Mouse (Mus musculus): ENCODE data around the gene Senp8. TPM values are rescaled to one million over a fixed set of nuclear protein-coding genes. Genes with fewer than 3 reads are reported as not detected.

Senp8 gene
- polyA plus RNA-seq, 1 experiment from 2014 or later: 11.4 TPM

DNA sequence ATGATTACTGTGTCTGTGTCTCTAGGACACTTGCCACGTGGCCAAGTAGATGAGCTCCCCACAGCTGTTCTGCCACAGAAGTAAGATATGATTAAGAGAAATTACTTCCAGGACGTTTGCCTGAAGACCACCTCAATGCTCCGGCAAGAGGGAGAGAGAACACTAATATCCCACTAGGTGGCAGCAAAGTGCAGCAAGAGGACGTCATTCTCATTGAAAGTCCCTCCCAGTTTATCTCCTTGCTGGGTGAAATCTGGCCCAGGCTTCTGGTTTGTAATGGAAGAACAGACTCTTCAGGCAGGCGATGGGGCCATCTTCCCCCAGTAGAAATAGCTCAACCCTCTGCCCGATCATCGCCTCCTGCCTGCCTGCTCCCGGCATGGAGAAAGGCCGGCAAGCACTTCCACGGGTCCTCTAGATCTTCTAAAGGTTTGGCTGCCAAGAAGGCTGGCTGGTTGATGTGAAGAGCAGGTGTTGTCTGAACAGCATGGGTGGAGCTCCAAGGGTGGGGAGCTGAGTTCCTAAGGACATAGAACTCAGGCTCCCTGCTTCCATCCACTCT lies 27.3 kb downstream of the Senp8 start:
- Histone ChIP-seq H3K9me3 (ENCODE audit: control insufficient read depth, low read length) (no peaks in the 10 kb centered on the region), H3K4me2 (replicated peaks) (peak overlapping the region; percentile 22), H3K9ac (0 out of 2 replicates have a peak overlapping the region, but pooled peaks have one; percentile 2), H3K36me3 (replicated peaks; ENCODE audit: control insufficient read depth, insufficient read depth) (no peaks in the 10 kb centered on the region), H3K4me1 (replicated peaks; ENCODE audit: control insufficient read depth, insufficient read depth, low read length) (peaks cover 6% of the 10 kb centered on the region; the same call in 1 of the 2 replicates), H3K27ac (no peak overlapping the region), H3K4me3 (replicated peaks; ENCODE audit: low read length) (no peak overlapping the region), H3K27me3 (ENCODE audit: control insufficient read depth, insufficient read depth, low read length) (no peaks in the 10 kb centered on the region)
- DNase-seq (ENCODE audit: low spot score) (peak; percentile 90), ATAC-seq (ENCODE audit: low FRiP score) (no peak)
- WGBS: 19% methylated on average over 10 of the region's 10 CpGs

DNA sequence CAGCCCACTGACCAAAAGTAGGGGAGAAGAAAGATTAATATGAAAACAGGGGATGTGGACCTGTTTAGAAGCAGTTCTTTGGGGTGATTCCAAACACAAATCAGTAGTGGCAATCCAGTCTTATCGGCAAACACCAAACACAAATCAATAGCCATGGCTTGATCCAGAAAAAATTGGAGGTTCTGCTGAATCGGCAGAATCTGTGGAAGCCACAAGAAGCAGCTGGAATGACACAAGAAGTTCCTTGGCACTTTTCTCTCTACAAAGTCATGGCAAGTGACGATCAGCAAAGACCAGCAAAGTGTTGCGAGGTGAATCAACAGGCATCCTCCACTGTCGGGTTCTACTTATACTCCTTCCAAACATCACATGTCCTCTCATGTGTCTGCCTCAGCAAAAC lies 29.4 kb downstream of the Senp8 start:
- 88% methylated on average over 5 of the region's 5 CpGs for WGBS
- no peak overlapping the region for H3K4me3 ChIP-seq (replicated peaks; ENCODE audit: low read length)
- H3K27me3 ChIP-seq (ENCODE audit: control insufficient read depth, insufficient read depth, low read length): no peaks in the 10 kb centered on the region
- H3K27ac ChIP-seq: no peak overlapping the region
- H3K36me3 ChIP-seq (replicated peaks; ENCODE audit: control insufficient read depth, insufficient read depth): no peaks in the 10 kb centered on the region
- H3K4me1 ChIP-seq (replicated peaks; ENCODE audit: control insufficient read depth, insufficient read depth, low read length): peaks cover 6% of the 10 kb centered on the region; the same call in 1 of the 2 replicates
- DNase-seq (ENCODE audit: low spot score) (no peak), ATAC-seq (ENCODE audit: low FRiP score) (no peak)
- no peaks in the 10 kb centered on the region for H3K9me3 ChIP-seq (ENCODE audit: control insufficient read depth, low read length)
- no peak overlapping the region for H3K9ac ChIP-seq
- H3K4me2 ChIP-seq (replicated peaks): no peak overlapping the region

DNA sequence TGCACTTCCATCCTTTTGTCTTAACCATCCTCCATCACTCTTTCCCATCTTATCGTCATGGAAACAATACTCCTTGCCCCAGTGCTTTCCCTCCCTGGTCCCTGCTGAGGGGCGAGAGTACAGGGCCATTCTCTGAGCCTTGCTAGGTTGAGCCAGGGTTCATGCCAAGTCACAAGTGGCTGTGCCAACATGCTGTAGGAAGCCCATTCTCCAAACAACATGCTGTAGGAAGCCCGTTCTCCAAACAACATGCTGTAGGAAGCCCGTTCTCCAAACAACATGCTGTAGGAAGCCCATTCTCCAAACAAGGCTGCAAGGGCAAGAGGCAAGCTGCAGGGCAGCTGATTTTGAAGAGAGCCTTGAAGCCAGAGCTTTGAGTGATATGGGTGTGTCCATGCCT lies 32.3 kb downstream of the Senp8 start:
- no peaks in the 10 kb centered on the region for H3K36me3 ChIP-seq (replicated peaks; ENCODE audit: control insufficient read depth, insufficient read depth)
- 88% methylated on average over 4 of the region's 4 CpGs for WGBS
- H3K27me3 ChIP-seq (ENCODE audit: control insufficient read depth, insufficient read depth, low read length): no peaks in the 10 kb centered on the region
- H3K9me3 ChIP-seq (ENCODE audit: control insufficient read depth, low read length): no peaks in the 10 kb centered on the region
- ATAC-seq (ENCODE audit: low FRiP score) (no peak), DNase-seq (ENCODE audit: low spot score) (no peak)
- H3K4me2 ChIP-seq (replicated peaks): no peak overlapping the region
- no peak overlapping the region for H3K4me3 ChIP-seq (replicated peaks; ENCODE audit: low read length)
- H3K27ac ChIP-seq: no peak overlapping the region
- H3K4me1 ChIP-seq (replicated peaks; ENCODE audit: control insufficient read depth, insufficient read depth, low read length): no peaks in the 10 kb centered on the region
- no peak overlapping the region for H3K9ac ChIP-seq

DNA sequence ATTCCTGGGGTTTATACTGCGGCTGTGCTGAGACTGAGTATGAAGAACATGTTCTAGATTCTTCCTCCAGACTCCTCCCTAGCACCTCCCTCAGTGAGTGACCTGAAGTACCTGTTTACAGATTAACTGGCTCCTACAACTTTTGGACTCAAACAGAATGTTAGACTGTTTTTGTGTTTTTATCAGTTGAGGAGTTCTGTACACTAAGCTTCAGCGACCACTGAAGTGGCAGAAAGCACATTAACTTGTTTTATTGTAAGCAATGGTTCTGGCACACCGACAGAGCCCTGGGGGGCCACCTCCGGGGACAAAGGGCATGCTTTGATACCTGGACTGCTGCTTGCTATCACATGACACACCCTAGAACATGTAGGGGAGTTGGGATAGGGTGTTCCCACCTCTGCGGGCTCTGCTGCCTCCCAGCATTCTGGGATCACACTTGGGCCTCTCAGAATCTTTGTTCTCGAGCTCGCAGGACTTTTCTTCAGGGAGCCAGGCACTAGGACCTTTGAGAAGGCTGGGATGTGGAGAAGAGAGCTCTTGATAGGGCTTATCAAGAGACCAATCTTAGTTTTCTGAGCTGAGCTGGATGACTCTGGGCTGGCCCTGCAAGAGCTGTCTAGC lies 34.1 kb downstream of the Senp8 start:
- DNase-seq (ENCODE audit: low spot score): no peak
- WGBS: 85% methylated on average over 7 of the region's 7 CpGs
- H3K4me3 ChIP-seq (replicated peaks; ENCODE audit: low read length): no peak overlapping the region
- H3K4me1 ChIP-seq (replicated peaks; ENCODE audit: control insufficient read depth, insufficient read depth, low read length): no peaks in the 10 kb centered on the region
- H3K9ac ChIP-seq: no peak overlapping the region
- H3K4me2 ChIP-seq (replicated peaks): no peak overlapping the region
- no peaks in the 10 kb centered on the region for H3K36me3 ChIP-seq (replicated peaks; ENCODE audit: control insufficient read depth, insufficient read depth)
- ATAC-seq (ENCODE audit: low FRiP score): no peak
- no peaks in the 10 kb centered on the region for H3K9me3 ChIP-seq (ENCODE audit: control insufficient read depth, low read length)
- no peak overlapping the region for H3K27ac ChIP-seq
- no peaks in the 10 kb centered on the region for H3K27me3 ChIP-seq (ENCODE audit: control insufficient read depth, insufficient read depth, low read length)

DNA sequence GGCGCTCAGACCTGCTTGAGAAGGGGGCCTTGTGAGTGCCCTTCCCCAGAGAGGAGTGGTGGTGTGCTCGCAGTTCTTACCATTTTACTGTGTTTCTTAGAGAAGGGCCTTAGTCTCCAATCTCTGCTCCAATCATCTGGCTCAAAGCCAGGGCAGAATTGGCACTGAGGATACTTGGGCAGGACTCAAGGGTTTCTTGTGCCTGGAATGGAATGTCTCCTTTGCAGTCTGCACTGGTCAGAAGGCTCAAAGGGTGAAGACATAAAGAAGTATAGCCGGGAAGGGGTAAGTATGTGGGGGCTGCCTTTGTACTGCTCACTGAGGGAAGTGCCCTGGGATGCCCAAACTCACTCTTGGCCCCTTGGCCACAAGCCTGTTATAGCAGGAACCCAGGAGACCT lies 41.3 kb downstream of the Senp8 start:
- H3K27ac ChIP-seq: no peak overlapping the region
- no peak for DNase-seq (ENCODE audit: low spot score)
- H3K4me2 ChIP-seq (replicated peaks): no peak overlapping the region
- no peaks in the 10 kb centered on the region for H3K36me3 ChIP-seq (replicated peaks; ENCODE audit: control insufficient read depth, insufficient read depth)
- 83% methylated on average over 3 of the region's 3 CpGs for WGBS
- no peak overlapping the region for H3K4me3 ChIP-seq (replicated peaks; ENCODE audit: low read length)
- H3K9ac ChIP-seq: no peak overlapping the region
- H3K9me3 ChIP-seq (ENCODE audit: control insufficient read depth, low read length): no peaks in the 10 kb centered on the region
- no peak for ATAC-seq (ENCODE audit: low FRiP score)
- H3K4me1 ChIP-seq (replicated peaks; ENCODE audit: control insufficient read depth, insufficient read depth, low read length): no peaks in the 10 kb centered on the region
- no peaks in the 10 kb centered on the region for H3K27me3 ChIP-seq (ENCODE audit: control insufficient read depth, insufficient read depth, low read length)

DNA sequence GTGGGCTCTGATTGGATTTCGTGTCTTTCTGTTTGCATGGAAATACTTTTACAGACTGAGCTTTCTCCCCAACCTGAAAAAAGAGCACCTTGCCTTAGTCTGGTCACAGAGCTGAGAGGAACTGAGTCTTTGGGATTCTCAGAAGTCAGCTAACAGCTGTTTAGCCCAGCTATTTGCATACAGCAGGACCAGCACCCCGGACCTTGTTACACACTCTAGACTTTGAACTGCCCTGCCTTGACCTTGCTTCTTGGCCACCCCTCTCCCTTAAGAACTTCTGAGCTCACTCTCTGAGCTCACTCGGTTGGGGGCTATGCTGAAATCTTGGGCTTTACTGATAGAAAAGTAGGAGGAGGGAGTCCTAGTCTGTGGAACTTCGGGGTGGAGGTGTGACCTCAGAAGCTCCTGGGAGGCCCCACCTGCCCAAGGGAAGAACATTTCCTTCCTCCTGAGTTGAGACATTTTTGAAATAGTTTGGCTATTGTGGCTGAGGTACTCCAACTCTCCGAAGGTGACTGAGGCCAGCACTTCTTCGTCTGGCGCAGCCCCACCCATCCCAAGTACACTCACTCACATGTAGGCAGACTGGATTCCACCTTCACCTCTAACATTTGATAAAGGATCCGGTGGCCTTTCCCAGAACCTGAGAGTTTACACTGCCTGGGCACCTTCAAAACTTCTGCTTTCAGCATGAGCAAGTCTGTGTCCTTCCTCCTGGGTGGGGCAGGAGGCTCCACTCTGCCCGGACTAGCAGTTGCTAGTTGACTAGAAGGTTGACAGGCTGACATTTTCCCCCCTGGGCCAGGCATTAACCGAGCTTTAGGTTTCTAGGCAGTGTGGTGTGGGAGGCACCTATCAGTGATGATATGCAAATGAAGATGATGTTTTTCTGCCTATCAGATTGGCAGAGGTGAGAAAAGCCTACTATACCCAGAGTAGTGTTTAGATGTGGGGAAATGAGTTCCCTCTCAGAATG lies 43.4 kb downstream of the Senp8 start:
- WGBS: 71% methylated on average over 10 of the region's 10 CpGs
- ATAC-seq (ENCODE audit: low FRiP score) (no peak), DNase-seq (ENCODE audit: low spot score) (no peak)
- Histone ChIP-seq H3K36me3 (replicated peaks; ENCODE audit: control insufficient read depth, insufficient read depth) (no peaks in the 10 kb centered on the region), H3K27ac (no peak overlapping the region), H3K4me1 (replicated peaks; ENCODE audit: control insufficient read depth, insufficient read depth, low read length) (no peaks in the 10 kb centered on the region), H3K27me3 (ENCODE audit: control insufficient read depth, insufficient read depth, low read length) (no peaks in the 10 kb centered on the region), H3K9me3 (ENCODE audit: control insufficient read depth, low read length) (no peaks in the 10 kb centered on the region), H3K4me3 (replicated peaks; ENCODE audit: low read length) (no peak overlapping the region), H3K4me2 (replicated peaks) (no peak overlapping the region), H3K9ac (no peak overlapping the region)

DNA sequence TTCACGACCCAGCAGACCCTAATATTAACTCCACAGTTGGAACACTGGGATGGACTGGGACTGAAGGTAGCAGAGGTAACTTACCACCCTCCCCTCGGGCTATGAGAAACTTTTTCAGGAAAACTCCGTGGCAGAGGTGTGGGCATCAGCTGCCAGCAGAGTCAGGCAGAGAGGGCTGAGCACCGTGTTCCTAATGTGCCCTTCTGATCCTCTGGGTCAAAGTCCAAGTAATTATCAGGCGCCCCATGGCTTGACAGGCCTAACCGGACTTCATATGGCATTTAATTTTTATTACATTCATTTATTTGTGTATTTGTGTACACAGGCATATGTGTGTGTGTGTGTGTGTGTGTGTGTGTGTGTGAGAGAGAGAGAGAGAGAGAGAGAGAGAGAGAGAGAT lies 47.4 kb downstream of the Senp8 start:
- no peaks in the 10 kb centered on the region for H3K36me3 ChIP-seq (replicated peaks; ENCODE audit: control insufficient read depth, insufficient read depth)
- ATAC-seq (ENCODE audit: low FRiP score) (no peak), DNase-seq (ENCODE audit: low spot score) (no peak)
- H3K27ac ChIP-seq: no peak overlapping the region
- H3K9me3 ChIP-seq (ENCODE audit: control insufficient read depth, low read length): no peaks in the 10 kb centered on the region
- no peaks in the 10 kb centered on the region for H3K27me3 ChIP-seq (ENCODE audit: control insufficient read depth, insufficient read depth, low read length)
- WGBS: 72% methylated on average over 6 of the region's 6 CpGs
- H3K9ac ChIP-seq: no peak overlapping the region
- H3K4me3 ChIP-seq (replicated peaks; ENCODE audit: low read length): no peak overlapping the region
- H3K4me2 ChIP-seq (replicated peaks): no peak overlapping the region
- H3K4me1 ChIP-seq (replicated peaks; ENCODE audit: control insufficient read depth, insufficient read depth, low read length): no peaks in the 10 kb centered on the region

DNA sequence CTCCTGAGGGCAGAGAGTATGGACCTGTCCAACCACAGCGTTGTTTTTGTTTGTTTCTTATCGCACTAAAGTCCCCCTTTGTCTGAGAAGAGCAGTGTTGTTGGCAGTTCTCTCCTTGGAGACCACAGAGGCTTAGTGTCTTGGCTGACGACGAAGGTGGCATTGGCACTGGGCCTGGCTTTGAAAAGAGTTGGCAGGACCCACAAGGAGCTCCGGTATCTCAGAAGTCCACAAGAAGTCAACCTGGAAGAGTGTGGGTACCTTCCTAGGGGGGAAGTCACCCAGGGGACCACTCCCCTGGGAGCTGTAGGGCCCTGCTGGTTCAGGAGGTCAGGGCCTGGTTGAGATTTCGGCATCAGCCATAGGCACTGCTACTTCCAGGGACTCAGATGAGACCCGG lies 49.4 kb downstream of the Senp8 start:
- ATAC-seq (ENCODE audit: low FRiP score) (no peak), DNase-seq (ENCODE audit: low spot score) (no peak)
- no peak overlapping the region for H3K4me3 ChIP-seq (replicated peaks; ENCODE audit: low read length)
- no peaks in the 10 kb centered on the region for H3K9me3 ChIP-seq (ENCODE audit: control insufficient read depth, low read length)
- no peaks in the 10 kb centered on the region for H3K4me1 ChIP-seq (replicated peaks; ENCODE audit: control insufficient read depth, insufficient read depth, low read length)
- H3K27me3 ChIP-seq (ENCODE audit: control insufficient read depth, insufficient read depth, low read length): no peaks in the 10 kb centered on the region
- no peak overlapping the region for H3K9ac ChIP-seq
- WGBS: 78% methylated on average over 7 of the region's 7 CpGs
- H3K4me2 ChIP-seq (replicated peaks): no peak overlapping the region
- H3K36me3 ChIP-seq (replicated peaks; ENCODE audit: control insufficient read depth, insufficient read depth): no peaks in the 10 kb centered on the region
- H3K27ac ChIP-seq: no peak overlapping the region

DNA sequence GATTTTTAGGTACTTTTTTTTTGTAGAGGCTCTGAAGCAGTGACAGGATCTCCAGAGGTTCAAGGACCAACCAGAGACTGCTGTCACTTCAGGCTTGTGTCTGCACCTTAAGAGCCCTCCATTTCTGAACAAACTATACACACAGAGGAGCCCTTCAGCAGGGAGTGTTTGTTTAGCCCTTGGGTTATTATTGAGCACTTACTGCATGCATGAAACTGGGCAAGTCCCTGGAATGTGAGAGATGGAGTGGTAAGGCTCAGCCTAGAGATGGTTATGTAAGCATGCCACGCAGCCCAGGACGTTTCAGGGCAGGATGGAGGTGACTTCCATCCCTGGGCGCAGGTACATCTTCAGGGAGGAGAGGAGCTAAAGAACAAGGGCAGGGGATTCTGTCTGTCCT lies 54.1 kb downstream of the Senp8 start:
- no peaks in the 10 kb centered on the region for H3K9me3 ChIP-seq (ENCODE audit: control insufficient read depth, low read length)
- H3K4me1 ChIP-seq (replicated peaks; ENCODE audit: control insufficient read depth, insufficient read depth, low read length): peaks cover 12% of the 10 kb centered on the region
- 88% methylated on average over 3 of the region's 3 CpGs for WGBS
- H3K27ac ChIP-seq: no peak overlapping the region
- DNase-seq (ENCODE audit: low spot score): no peak
- no peak overlapping the region for H3K4me2 ChIP-seq (replicated peaks)
- ATAC-seq (ENCODE audit: low FRiP score): no peak
- H3K9ac ChIP-seq: no peak overlapping the region
- H3K4me3 ChIP-seq (replicated peaks; ENCODE audit: low read length): no peak overlapping the region
- H3K27me3 ChIP-seq (ENCODE audit: control insufficient read depth, insufficient read depth, low read length): no peaks in the 10 kb centered on the region
- no peaks in the 10 kb centered on the region for H3K36me3 ChIP-seq (replicated peaks; ENCODE audit: control insufficient read depth, insufficient read depth)

Measured in hindbrain, embryonic 14.5 days (tissue).